Mouse (Mus musculus) hindbrain, embryonic 10.5 days (tissue): Measurements from ENCODE around the gene Pip5k1b. TPM values are rescaled to one million over a fixed set of nuclear protein-coding genes. Genes with fewer than 3 reads are reported as not detected.

Source experiments
- DNase-seq: peaks from one replicate; pipeline ENCODE4 v3.0.0-alpha.2; 2017; ENCODE audit warnings: low spot score
- H3K27ac ChIP-seq: fragments of 300-500 bp; sonication (generic); 2 replicates; pipeline ENCODE4 v1.5.1; 2016; ENCODE audit warnings: mild to moderate bottlenecking, moderate library complexity
- H3K27me3 ChIP-seq: fragments of 300-500 bp; sonication (generic); 2 replicates; pipeline ENCODE4 v1.6.1; 2016; ENCODE audit warnings: mild to moderate bottlenecking; ENCODE audit not compliant: poor library complexity, insufficient read depth, severe bottlenecking
- H3K36me3 ChIP-seq: fragments of 300-500 bp; sonication (generic); 2 replicates; pipeline ENCODE4 v1.6.1; 2016; ENCODE audit warnings: mild to moderate bottlenecking, moderate library complexity
- H3K4me1 ChIP-seq: fragments of 300-500 bp; sonication (generic); replicated peaks from 2 replicates; pipeline ENCODE4 v1.6.1; 2016; ENCODE audit warnings: mild to moderate bottlenecking
- H3K4me3 ChIP-seq: fragments of 300-500 bp; sonication (generic); 2 replicates; pipeline ENCODE4 v1.5.1; 2016; ENCODE audit warnings: mild to moderate bottlenecking, moderate library complexity
- H3K9me3 ChIP-seq: fragments of 300-500 bp; sonication (generic); 2 replicates; pipeline ENCODE4 v1.6.1; 2016; ENCODE audit warnings: mild to moderate bottlenecking, moderate library complexity
- WGBS: fragments of 180-500 bp; shearing (Covaris S2); methylation state at CpG from one replicate; pipeline ENCODE4 v1.1.7; 2016; 5-methylcytosine and 5-hydroxymethylcytosine counted together
- polyA plus RNA-seq: library from polyadenylated mRNA; unstranded; fragments of >200 nt; fragmentation: Nextera tagmentation; extraction: Ambion mirVana; gene quantifications from 2 replicates; pipeline ENCODE4 v1.2.1, GENCODE M21; 2016

The Pip5k1b gene
- polyA plus RNA-seq, 1 experiment from 2014 or later: 0.82 TPM

DNA sequence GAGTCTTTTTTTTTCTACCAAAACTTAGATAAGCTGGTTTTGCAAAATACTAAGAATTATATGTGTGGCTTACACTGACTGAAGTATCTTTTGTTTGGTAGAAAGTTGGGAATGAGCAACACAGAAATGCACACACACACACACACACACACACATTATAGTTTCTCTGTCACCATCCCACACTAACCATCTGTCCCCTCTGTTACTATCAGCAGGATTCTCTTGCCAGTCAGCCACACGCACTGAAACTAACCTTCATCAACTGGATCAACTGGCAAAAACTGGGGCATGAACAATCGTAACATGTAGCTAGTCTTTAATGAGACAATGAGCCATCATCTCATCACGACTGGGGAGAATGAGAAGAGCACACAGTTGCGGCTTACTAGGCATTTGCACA lies 187.9 kb downstream of the Pip5k1b start:
- H3K4me3 ChIP-seq: no peak overlapping the region
- no peaks in the 10 kb centered on the region for H3K9me3 ChIP-seq
- H3K27ac ChIP-seq: no peak overlapping the region
- peaks cover 19% of the 10 kb centered on the region for H3K4me1 ChIP-seq
- 81% methylated on average over 4 of the region's 4 CpGs for WGBS
- no peaks in the 10 kb centered on the region for H3K27me3 ChIP-seq
- H3K36me3 ChIP-seq: no peaks in the 10 kb centered on the region
- DNase-seq: no peak

DNA sequence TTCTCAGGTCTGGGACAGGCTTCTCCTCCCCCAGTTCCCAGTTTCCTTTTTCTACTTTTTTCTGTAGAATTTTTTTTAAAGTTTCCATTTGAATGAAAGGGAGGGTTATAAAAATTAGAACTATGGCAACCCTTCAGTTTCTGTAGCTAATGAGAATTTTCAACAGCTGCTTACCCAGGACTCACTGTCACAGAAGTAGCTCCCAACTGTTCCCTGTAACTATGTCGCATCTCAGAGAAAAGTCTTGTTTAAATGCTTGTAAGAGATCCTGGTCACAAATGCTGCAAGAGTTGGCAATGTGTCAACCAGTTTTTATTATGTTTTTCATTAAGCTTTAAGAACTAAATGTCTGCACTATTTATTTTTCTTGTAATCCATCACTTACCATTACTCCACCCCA lies 188.9 kb downstream of the Pip5k1b start:
- H3K36me3 ChIP-seq: no peaks in the 10 kb centered on the region
- WGBS: 90% methylated on average over 1 of the region's 1 CpGs
- H3K27me3 ChIP-seq: no peaks in the 10 kb centered on the region
- no peak overlapping the region for H3K4me3 ChIP-seq
- H3K9me3 ChIP-seq: no peaks in the 10 kb centered on the region
- H3K27ac ChIP-seq: no peak overlapping the region
- DNase-seq: no peak
- H3K4me1 ChIP-seq: peaks cover 17% of the 10 kb centered on the region

- peaks cover 13% of the 10 kb centered on the region for H3K4me1 ChIP-seq
- DNase-seq: no peak
- H3K4me3 ChIP-seq: no peak overlapping the region
- H3K36me3 ChIP-seq: no peaks in the 10 kb centered on the region
- H3K27me3 ChIP-seq: no peaks in the 10 kb centered on the region
- H3K27ac ChIP-seq: no peak overlapping the region
- H3K9me3 ChIP-seq: no peaks in the 10 kb centered on the region
- WGBS: 63% methylated on average over 8 of the region's 8 CpGs
Measured at GRCm38 (mm10) chr19:24362626-24363321, 192.9 kb downstream of the Pip5k1b start.

DNA sequence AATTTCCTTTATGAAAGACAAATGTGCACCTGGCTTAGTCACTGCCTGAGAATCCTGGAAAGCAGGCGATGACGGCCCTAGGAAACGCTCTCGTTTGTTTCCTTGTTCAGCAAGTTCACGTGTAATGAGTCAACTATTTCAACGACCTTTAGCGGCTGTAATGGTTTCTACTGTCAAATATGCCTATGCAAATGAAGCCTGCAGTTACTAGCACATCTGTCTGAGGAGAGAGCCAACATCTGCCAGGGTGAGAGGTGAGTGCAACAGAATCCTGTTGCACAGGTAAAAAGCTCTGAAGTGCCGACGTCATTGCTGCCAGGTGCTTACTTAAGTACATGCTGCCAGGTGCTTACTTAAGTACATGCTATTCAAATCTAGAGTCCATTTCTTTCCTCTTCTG lies 196.4 kb downstream of the Pip5k1b start:
- H3K27me3 ChIP-seq: no peaks in the 10 kb centered on the region
- no peak for DNase-seq
- H3K4me3 ChIP-seq: no peak overlapping the region
- H3K27ac ChIP-seq: no peak overlapping the region
- H3K36me3 ChIP-seq: no peaks in the 10 kb centered on the region
- WGBS: 91% methylated on average over 9 of the region's 9 CpGs
- peaks cover 13% of the 10 kb centered on the region for H3K4me1 ChIP-seq
- no peaks in the 10 kb centered on the region for H3K9me3 ChIP-seq

- no peak overlapping the region for H3K27ac ChIP-seq
- peaks cover 4% of the 10 kb centered on the region; the same call in 1 of the 2 replicates for H3K9me3 ChIP-seq
- no peaks in the 10 kb centered on the region for H3K36me3 ChIP-seq
- DNase-seq: no peak
- H3K27me3 ChIP-seq: no peaks in the 10 kb centered on the region
- H3K4me1 ChIP-seq: no peaks in the 10 kb centered on the region
- 84% methylated on average over 5 of the region's 5 CpGs for WGBS
- H3K4me3 ChIP-seq: no peak overlapping the region
Measured at GRCm38 (mm10) chr19:24352298-24352959, 203.2 kb downstream of the Pip5k1b start.

DNA sequence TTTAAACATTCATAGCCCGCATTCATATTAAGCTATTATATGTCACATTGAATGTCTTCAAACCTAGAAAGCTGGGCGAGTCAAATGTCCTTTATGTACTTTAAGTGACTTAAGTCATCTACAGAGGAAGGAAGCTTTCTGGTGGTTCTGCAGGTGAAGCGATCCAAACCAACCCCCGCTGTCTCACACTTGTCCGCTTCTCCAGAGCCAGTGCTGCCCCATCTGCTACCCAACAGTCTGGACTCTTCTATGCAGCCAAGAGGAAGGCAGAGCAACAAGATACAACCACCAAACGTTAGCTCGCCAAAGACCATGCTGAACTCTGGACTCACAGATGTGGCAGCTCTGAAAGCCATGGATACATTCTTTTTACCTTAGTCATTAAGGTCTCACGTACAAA lies 211.2 kb downstream of the Pip5k1b start:
- H3K4me1 ChIP-seq: no peaks in the 10 kb centered on the region
- H3K36me3 ChIP-seq: no peaks in the 10 kb centered on the region
- DNase-seq: no peak
- H3K27me3 ChIP-seq: no peaks in the 10 kb centered on the region
- no peaks in the 10 kb centered on the region for H3K9me3 ChIP-seq
- 93% methylated on average over 8 of the region's 8 CpGs for WGBS
- no peak overlapping the region for H3K4me3 ChIP-seq
- H3K27ac ChIP-seq: no peak overlapping the region

GRCm38 (mm10) chr19:24342786-24343185 lies 212.9 kb downstream of the Pip5k1b start:
- Histone ChIP-seq H3K4me3 (no peak overlapping the region), H3K9me3 (no peaks in the 10 kb centered on the region), H3K27me3 (no peaks in the 10 kb centered on the region), H3K36me3 (no peaks in the 10 kb centered on the region), H3K4me1 (no peaks in the 10 kb centered on the region), H3K27ac (no peak overlapping the region)
- DNase-seq: no peak
- WGBS: 85% methylated on average over 5 of the region's 5 CpGs

GRCm38 (mm10) chr19:24336370-24337076 lies 219.1 kb downstream of the Pip5k1b start:
- no peaks in the 10 kb centered on the region for H3K4me1 ChIP-seq
- WGBS: 76% methylated on average over 12 of the region's 12 CpGs
- no peak for DNase-seq

DNA sequence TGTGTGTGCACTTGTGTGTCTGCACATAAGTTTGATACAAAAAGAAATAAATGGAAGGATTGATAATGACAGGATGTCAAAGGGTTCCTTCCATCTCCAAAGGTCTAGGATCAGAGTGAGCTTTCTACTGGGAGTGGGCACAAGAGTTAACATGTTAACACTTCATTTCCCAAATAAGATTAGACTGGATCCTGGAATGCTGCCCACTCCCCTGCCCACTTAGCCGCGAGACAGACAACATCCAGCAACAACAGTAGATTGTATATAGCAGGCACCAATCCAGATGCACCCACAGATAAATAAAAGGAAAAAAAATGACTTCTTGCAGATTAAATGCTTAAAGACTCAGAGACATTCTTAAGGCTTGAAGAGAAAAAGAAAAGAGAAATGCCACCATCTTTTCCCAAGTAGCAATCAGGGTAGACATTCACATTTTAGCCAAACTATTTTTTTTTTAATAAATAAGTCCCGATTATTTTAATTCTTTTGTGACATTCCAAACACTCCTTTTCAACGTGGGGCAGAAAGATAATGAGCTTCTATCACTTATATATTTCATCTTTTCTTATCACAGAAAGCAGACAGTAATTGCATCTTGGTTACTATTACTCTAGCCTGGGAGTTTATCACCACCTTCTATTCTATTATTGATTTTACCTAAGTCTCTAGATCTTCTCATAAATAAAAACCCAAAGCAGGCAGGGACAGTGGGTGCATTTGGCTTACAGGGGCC lies 219.9 kb downstream of the Pip5k1b start:
- no peak for DNase-seq
- Histone ChIP-seq H3K4me1 (no peaks in the 10 kb centered on the region), H3K9me3 (no peaks in the 10 kb centered on the region), H3K4me3 (no peak overlapping the region), H3K27ac (no peak overlapping the region), H3K36me3 (no peaks in the 10 kb centered on the region), H3K27me3 (no peaks in the 10 kb centered on the region)
- 82% methylated on average over 4 of the region's 4 CpGs for WGBS

More at GRCm38 (mm10) chr19:24336370-24337076, 219.1 kb downstream of the Pip5k1b start:
- Histone ChIP-seq H3K4me3 (no peak overlapping the region), H3K36me3 (no peaks in the 10 kb centered on the region), H3K9me3 (no peaks in the 10 kb centered on the region), H3K27ac (no peak overlapping the region), H3K27me3 (no peaks in the 10 kb centered on the region)

DNA sequence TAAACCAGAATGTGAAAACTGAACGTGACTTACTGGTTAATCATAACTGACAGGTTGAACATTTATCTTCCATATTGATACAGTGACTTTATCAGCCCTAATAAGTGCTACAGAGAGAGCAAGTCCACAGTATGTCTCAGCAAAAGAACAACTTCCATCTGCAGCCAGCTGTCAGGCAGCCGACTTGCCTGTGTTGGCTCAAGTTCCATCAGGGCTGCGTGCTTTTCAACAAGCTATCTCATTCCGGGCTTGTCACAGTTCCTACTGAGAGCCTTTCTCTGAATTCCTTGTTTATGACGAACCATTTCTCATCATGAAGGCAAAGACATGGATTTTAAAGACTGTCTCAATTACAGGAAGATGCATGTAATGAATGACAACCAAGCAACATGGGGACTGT lies 222.7 kb downstream of the Pip5k1b start:
- H3K4me1 ChIP-seq: no peaks in the 10 kb centered on the region
- no peak overlapping the region for H3K27ac ChIP-seq
- no peaks in the 10 kb centered on the region for H3K36me3 ChIP-seq
- DNase-seq: no peak
- H3K4me3 ChIP-seq: no peak overlapping the region
- 76% methylated on average over 5 of the region's 5 CpGs for WGBS
- H3K9me3 ChIP-seq: no peaks in the 10 kb centered on the region
- H3K27me3 ChIP-seq: no peaks in the 10 kb centered on the region

DNA sequence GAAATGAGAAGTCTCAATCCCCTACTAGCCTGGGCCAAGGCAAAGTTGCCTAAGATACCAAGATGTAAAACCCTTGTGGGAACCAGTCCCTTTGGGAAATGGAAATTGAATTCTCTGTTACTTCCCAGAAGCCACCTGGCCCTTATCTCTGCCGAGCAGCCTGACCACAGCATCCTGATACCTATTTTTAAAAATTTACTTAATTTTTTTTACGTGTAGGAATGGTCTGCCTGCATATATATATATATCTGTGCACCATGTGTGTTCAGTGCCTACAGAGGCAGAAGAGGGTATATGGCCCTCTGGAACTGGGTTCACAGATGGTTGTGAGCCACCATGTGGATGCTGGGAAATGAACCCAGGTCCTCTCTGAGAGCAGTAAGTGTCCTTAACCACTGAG lies 224.4 kb downstream of the Pip5k1b start:
- Histone ChIP-seq H3K27me3 (no peaks in the 10 kb centered on the region), H3K4me1 (peaks cover 2% of the 10 kb centered on the region; the same call in 1 of the 2 replicates), H3K27ac (no peak overlapping the region), H3K9me3 (no peaks in the 10 kb centered on the region), H3K4me3 (no peak overlapping the region), H3K36me3 (no peaks in the 10 kb centered on the region)
- WGBS: 85% methylated on average over 2 of the region's 2 CpGs
- DNase-seq: no peak

DNA sequence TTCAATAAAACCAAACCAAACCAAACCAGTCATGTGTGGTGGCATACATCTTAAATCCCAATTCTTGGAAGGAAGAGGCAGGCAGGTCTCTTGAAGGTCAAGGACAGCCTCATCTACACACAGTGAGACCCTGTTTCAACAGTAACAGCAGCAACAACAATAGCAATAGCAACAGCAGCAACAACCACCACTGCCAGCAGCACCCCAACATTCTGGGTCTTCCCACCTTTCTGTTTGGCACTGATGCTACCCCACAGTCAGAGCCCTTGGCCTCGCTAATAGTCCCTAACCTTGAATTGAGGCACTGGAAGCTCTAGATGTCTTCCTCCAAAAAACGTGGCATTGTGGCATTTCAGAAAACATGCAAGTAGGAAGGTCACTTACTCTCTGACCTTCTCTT lies 225.3 kb downstream of the Pip5k1b start:
- DNase-seq: no peak
- Histone ChIP-seq H3K9me3 (no peaks in the 10 kb centered on the region), H3K4me3 (no peak overlapping the region), H3K27ac (no peak overlapping the region), H3K27me3 (no peaks in the 10 kb centered on the region), H3K36me3 (no peaks in the 10 kb centered on the region), H3K4me1 (peaks cover 2% of the 10 kb centered on the region; the same call in 1 of the 2 replicates)
- 77% methylated on average over 2 of the region's 2 CpGs for WGBS
